ENCODE assay signal across 18 mouse cellular contexts in the genomic region with DNA sequence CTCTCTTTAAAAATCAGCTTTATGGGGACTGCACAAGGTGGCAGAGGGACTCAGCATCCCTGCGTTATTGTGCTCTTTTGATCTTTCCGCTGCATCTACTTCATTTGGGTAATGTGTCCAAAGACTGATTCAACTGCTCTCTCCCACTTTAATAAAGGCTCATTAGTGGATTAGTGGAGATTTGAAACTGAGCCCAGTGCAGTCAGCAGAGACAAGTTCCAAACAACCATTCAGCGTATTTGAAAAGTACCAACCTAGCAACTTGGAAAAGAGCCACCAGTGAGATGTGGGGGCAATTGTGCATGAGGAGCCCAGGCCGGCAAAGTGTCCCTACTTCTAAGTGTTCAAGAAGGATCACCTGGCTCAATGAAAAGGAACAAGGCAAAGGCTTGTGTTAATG.
DNase-seq lines count a peak whose midpoint lies in the region; ATAC-seq lines count a peak whose summit lies in the region.
"Had no signal": no experiment of that assay in that cellular context is flagged by ENCODE, and none has a peak within 500 bp of the region (broad histone marks: within the 10 kb centered on the region; RNA-seq: fewer than 3 reads in every experiment).

No protein-coding gene starts in this region.

- H3K27me3 ChIP-seq in midbrain, embryonic 12.5 days = no peaks in the 10 kb centered on the region
- H3K27me3 ChIP-seq: embryonic facial prominence, embryonic 12.5 days; neural tube, embryonic 12.5 days; Patski had no signal

- no peak overlapping the region for H3K4me3 ChIP-seq in midbrain, embryonic 12.5 days
- H3K4me3 ChIP-seq: embryonic facial prominence, embryonic 12.5 days; neural tube, embryonic 12.5 days had no signal

- H3K36me3 ChIP-seq in midbrain, embryonic 12.5 days = no peaks in the 10 kb centered on the region
- H3K36me3 ChIP-seq: embryonic facial prominence, embryonic 12.5 days; neural tube, embryonic 12.5 days had no signal

- no peaks in the 10 kb centered on the region for H3K4me1 ChIP-seq in midbrain, embryonic 12.5 days
- H3K4me1 ChIP-seq: neural tube, embryonic 12.5 days had no signal

- WGBS in midbrain, embryonic 12.5 days = 70% methylated on average over 4 of the region's 4 CpGs

- H3K9ac ChIP-seq in midbrain, embryonic 12.5 days (replicated peaks) = no peak overlapping the region
- H3K9ac ChIP-seq: embryonic facial prominence, embryonic 12.5 days; liver, postnatal 0 days; neural tube, embryonic 12.5 days had no signal

- no peak overlapping the region for H3K4me2 ChIP-seq in midbrain, embryonic 12.5 days (replicated peaks)
- H3K4me2 ChIP-seq: embryonic facial prominence, embryonic 12.5 days; heart, embryonic 11.5 days; neural tube, embryonic 12.5 days had no signal

- no peak for DNase-seq in frontal cortex, postnatal 36 days (ENCODE audit: low spot score in 2 of 2)
- DNase-seq in right cerebral cortex, postnatal 10 days (ENCODE audit: low spot score in 2 of 2) = peak; percentile 31 to 53
- no peak for DNase-seq in right cerebral cortex, postnatal 25 days
- no peak for DNase-seq in ovary, adult 18-20 months (ENCODE audit: low spot score)
- DNase-seq in adrenal gland, adult 8-10 months = no peak
- DNase-seq: gastrocnemius, postnatal 25 days; heart, postnatal 36 days; kidney, adult 11 months; kidney, postnatal 25 days; liver, postnatal 0 days; thymus, postnatal 14 days had no signal

- H3K9me3 ChIP-seq in midbrain, embryonic 12.5 days = no peaks in the 10 kb centered on the region
- H3K9me3 ChIP-seq: embryonic facial prominence, embryonic 12.5 days; neural tube, embryonic 12.5 days had no signal

- 0 out of 2 replicates have a peak, but pooled peaks have one; percentile 36 for ATAC-seq in frontal cortex, adult (ENCODE audit: low TSS enrichment)
- peak; percentile 38; the same call in 1 of the 2 replicates for ATAC-seq in midbrain, embryonic 12.5 days (ENCODE audit: low FRiP score, low read depth)
- ATAC-seq: liver, postnatal 0 days; Patski had no signal

- H3K27ac ChIP-seq in midbrain, embryonic 12.5 days (replicated peaks) = no peak overlapping the region
- H3K27ac ChIP-seq: embryonic facial prominence, embryonic 12.5 days; neural tube, embryonic 12.5 days; stomach, postnatal 0 days had no signal

Comparison
In these comparisons a context has a peak if more than half of its experiments do, and no peak if none do; other contexts are left out.
1. DNase-seq: peak in right cerebral cortex, postnatal 10 days (2 of 2); none in frontal cortex, postnatal 36 days (0 of 2), right cerebral cortex, postnatal 25 days (single experiment), ovary, adult 18-20 months (single experiment) and adrenal gland, adult 8-10 months (single experiment).